ENCODE assay signal across 9 mouse cellular contexts in genomic region chr3:126931884-126932506, GRCm38 (mm10).
DNase-seq lines count a peak whose midpoint lies in the region; ATAC-seq lines count a peak whose summit lies in the region.
"Had no signal": no experiment of that assay in that cellular context is flagged by ENCODE, and none has a peak within 500 bp of the region (broad histone marks: within the 10 kb centered on the region; RNA-seq: fewer than 3 reads in every experiment).

No protein-coding gene starts in this region.

- H3K9me3 ChIP-seq in embryonic facial prominence, embryonic 14.5 days (ENCODE audit: control insufficient read depth, low read length): no peaks in the 10 kb centered on the region
- H3K9me3 ChIP-seq: limb, embryonic 12.5 days had no signal

- H3K27me3 ChIP-seq in embryonic facial prominence, embryonic 14.5 days (replicated peaks; ENCODE audit: control insufficient read depth, insufficient read depth, low read length): no peaks in the 10 kb centered on the region
- H3K27me3 ChIP-seq: limb, embryonic 12.5 days had no signal

- peaks cover 48% of the 10 kb centered on the region for H3K36me3 ChIP-seq in embryonic facial prominence, embryonic 14.5 days (ENCODE audit: control insufficient read depth, insufficient read depth, low read length)

- no peak overlapping the region for H3K9ac ChIP-seq in embryonic facial prominence, embryonic 14.5 days (ENCODE audit: low read depth, low read length)
- H3K9ac ChIP-seq: limb, embryonic 12.5 days had no signal

- H3K4me1 ChIP-seq in embryonic facial prominence, embryonic 14.5 days (ENCODE audit: control insufficient read depth, insufficient read depth, low read length): no peaks in the 10 kb centered on the region
- H3K4me1 ChIP-seq: limb, embryonic 12.5 days had no signal

- no peak overlapping the region for H3K4me3 ChIP-seq in embryonic facial prominence, embryonic 14.5 days (ENCODE audit: low read depth, low read length)
- H3K4me3 ChIP-seq: limb, embryonic 12.5 days had no signal

- peak; percentile 18 to 42 for DNase-seq in heart, postnatal 10 days
- no peak for DNase-seq in heart, adult 9 months (ENCODE audit: low spot score in 2 of 2)
- DNase-seq in ovary, postnatal 14 days (ENCODE audit: low spot score): peak; percentile 9
- DNase-seq in ovary, adult 18-20 months (ENCODE audit: low spot score): no peak
- peak; percentile 46 for DNase-seq in embryonic facial prominence, embryonic 14.5 days (ENCODE audit: low spot score)
- peak; percentile 34 for DNase-seq in retina, embryonic 14.5 days (ENCODE audit: low spot score)
- no peak for DNase-seq in cerebellum, adult 18-20 months
- DNase-seq in thymus, adult 18-20 months: no peak

- WGBS in embryonic facial prominence, embryonic 14.5 days: 60% methylated on average over 4 of the region's 4 CpGs

- intact Hi-C loops in heart, postnatal 10 days (cut with DNase I): no loop called here

- no peak overlapping the region for H3K27ac ChIP-seq in embryonic facial prominence, embryonic 14.5 days (replicated peaks; ENCODE audit: low read depth, low read length)
- H3K27ac ChIP-seq: limb, embryonic 12.5 days had no signal

- H3K4me2 ChIP-seq in embryonic facial prominence, embryonic 14.5 days (ENCODE audit: low read depth, low read length): no peak overlapping the region
- H3K4me2 ChIP-seq: limb, embryonic 12.5 days had no signal

- no peak for ATAC-seq in embryonic facial prominence, embryonic 14.5 days (ENCODE audit: low read depth)

Comparison
In these comparisons a context has a peak if more than half of its experiments do, and no peak if none do; other contexts are left out.
1. DNase-seq: peak in heart, postnatal 10 days (2 of 2), ovary, postnatal 14 days (single experiment), embryonic facial prominence, embryonic 14.5 days (single experiment) and retina, embryonic 14.5 days (single experiment); none in heart, adult 9 months (0 of 2), ovary, adult 18-20 months (single experiment), cerebellum, adult 18-20 months (0 of 2) and thymus, adult 18-20 months (0 of 2).